Mouse (Mus musculus): ENCODE measurements around the gene Olfr324.

The Olfr324 gene

GRCm38 (mm10) chr11:58634878-58635277 is 40.0 kb downstream of the Olfr324 start:
- DNase-seq (ENCODE audit: low spot score), result no peak

GRCm38 (mm10) chr11:58636376-58636977 is 41.6 kb downstream of the Olfr324 start:
- DNase-seq (ENCODE audit: low spot score), result no peak

- no peak for DNase-seq (ENCODE audit: low spot score)
These were observed 43.3 kb downstream of the Olfr324 start for GRCm38 (mm10) chr11:58638176-58638701.

GRCm38 (mm10) chr11:58640272-58640867 is 45.5 kb downstream of the Olfr324 start, which contains the start of gene Trim58:
TSS of gene Trim58 (plus strand) at chr11:58640465.
- no peak for DNase-seq (ENCODE audit: low spot score)

- DNase-seq (ENCODE audit: low spot score), result no peak
These were observed 46.1 kb downstream of the Olfr324 start for GRCm38 (mm10) chr11:58641057-58641456.

GRCm38 (mm10) chr11:58641638-58642358 is 46.9 kb downstream of the Olfr324 start:
- DNase-seq (ENCODE audit: low spot score), result no peak

DNA sequence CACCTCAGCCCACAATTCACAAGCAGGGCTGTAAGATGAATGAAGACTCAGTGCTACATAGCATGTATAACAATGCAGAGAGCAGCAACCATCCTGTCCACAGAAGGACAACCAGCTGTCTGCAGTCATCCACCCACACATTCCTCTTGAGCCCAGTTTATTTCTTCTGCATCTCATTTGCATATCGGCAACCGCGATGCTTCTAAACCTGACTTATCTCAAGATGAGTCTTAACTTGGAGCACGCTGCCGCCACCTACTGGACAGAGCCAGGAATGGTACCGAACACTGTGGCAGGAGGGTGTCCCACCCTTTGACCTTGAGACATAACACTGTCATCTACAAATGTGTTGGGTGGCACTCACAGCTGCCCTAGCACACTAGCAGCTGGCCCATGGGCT is 48.4 kb downstream of the Olfr324 start:
- DNase-seq (ENCODE audit: low spot score), result no peak
